Mouse (Mus musculus) urinary bladder, postnatal 10 days (tissue): ENCODE results near the gene Marveld3.

Source experiments
- DNase-seq: peaks from one replicate; pipeline ENCODE4 v3.0.0; 2022; ENCODE audit warnings: low spot score

The Marveld3 gene

DNA sequence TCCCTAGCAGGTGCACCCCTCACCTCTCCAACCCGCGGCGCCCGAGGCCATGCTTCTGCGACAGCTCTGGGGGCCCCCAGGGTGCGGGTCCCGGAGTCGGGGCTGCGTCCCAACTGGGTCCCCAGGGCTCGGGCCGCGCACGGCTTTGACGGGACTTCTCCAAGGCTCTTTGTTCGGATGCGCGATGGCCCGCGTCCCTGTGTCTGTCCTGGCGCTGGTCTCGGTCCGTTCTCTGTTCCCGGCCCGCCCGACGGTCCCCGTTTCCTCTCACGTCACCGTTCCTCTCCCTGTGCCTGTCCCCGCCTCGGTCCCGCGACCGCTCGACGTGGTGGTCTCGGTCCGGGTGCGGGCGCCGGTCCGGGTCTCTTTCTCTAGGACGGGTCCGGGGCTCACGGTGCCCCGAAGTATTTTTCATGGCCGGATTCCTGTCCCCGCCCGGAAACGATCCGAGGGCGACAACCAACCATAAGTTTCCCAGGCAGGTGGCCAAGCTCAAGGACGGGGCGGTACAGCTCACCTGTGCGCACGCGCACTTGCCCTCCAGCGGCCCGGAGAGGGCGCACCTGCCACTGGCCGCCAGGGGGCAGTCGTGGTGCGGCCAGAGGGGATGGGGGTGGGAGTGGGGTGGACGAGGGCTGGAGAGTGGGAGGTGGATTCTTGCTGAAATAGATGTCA, at the start of gene Marveld3:
Gene Marveld3, minus strand, starts transcription at position 511 of the 675 bp plus-strand sequence.
- DNase-seq = no peak

DNA sequence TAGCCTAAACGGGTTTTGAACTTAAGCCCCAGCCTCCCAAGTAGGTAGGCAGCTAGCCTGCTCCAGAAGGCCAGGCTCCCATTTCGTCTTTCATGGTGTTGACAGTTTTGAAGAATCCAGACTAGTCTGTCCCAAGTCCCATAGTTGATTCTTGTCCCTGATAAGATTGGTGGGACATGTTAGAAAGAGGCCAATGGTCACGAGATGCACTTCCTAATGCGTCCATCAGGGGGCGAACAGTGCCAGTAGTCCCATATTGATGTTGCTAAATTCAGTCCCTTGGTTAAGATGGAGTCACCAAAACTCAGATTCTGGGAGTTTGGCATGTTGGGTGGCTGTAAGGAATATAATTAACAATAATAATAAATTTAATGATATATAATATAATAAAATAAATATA, 48.9 kb upstream of the Marveld3 start:
- no peak for DNase-seq

DNA sequence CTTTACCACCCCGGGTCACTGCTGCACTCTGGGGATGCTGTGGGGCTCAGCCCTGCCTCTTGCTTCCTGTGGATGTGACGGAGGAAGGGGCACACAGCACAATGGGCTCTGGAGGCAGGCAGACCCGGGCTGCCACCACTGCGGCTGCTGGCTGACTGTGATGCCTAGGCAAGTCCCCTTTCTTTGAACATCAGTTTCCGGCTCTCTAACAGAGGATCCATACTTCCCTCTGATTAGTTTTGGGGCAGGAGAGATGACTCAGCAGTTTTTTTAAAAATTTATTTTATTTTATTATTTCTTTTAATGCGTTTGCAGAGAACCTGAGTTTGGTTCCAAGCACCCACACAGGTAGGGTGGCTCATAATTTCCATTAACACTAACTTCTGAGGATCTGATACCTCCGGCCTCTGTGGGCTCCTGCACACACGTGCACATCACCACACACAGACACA, 47.0 kb upstream of the Marveld3 start:
- no peak for DNase-seq

DNA sequence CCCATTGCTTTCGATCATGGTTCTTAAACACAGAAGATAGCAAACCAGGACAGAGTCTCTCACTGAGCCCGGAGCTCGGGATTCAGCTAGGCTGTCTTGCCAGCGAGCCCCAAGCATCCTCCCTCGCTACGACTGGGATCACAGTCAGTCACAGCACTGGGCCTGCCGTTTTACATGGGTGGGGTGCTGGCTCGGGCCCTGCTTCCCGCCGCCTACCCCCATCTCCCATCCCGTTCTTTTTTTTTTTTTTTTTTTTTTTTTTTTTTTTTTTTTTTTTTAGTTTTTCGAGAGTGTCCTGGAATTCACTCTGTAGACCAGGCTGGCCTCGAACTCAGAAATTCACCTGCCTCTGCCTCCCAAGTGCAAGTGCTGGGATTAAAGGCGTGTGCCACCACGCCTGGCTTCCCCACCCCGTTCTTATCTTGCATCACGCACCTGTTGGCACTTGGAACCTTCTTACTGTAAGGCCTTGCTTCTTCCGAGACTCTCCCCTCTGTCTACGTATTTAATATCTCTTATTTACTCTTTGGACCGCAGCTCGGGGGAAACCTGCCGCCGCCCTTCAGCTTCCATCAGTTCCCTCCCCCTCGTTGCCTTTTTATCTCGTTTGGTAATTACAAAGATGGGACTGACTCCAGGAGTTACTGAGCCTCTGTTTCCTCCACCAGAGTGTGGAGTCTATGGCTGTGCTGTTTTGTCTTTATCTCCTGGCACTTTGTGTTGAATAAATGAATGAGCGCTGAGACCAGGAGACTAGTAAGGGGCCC, 46.4 kb upstream of the Marveld3 start:
- no peak for DNase-seq

DNA sequence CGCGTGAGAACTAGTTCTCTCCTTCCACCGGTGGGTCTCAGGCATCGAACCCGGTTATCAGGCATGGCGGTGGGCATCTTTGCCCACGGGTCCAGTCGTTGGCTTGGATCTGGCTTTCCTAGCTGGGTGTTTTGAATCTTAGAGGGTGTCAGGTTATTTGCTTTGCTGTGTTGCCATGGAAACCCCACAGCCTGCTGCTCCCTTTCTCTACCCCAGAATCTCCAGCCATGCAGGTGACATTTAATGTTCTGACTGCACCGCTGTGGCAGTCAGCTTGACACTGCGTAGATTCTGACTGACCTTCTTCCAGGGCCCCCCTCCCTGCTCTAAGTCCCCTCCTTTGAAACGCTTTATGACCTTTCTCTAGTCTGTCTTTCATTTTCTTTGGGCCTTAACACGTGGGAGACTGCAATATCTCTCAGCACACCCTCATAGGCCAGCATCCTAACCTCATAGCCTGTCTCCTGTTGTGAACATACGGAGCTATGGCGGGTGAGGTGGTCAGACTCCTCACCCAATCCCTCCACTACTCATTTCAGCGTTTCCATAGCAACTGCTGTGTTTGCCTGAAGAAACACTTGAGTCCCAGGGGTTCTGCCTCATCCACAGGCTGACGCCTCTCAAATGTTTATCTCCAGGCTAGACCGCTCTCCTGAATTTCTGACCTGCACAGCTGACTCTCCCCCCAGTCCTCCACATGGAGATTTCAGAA, 44.5 kb upstream of the Marveld3 start:
- DNase-seq = no peak

DNA sequence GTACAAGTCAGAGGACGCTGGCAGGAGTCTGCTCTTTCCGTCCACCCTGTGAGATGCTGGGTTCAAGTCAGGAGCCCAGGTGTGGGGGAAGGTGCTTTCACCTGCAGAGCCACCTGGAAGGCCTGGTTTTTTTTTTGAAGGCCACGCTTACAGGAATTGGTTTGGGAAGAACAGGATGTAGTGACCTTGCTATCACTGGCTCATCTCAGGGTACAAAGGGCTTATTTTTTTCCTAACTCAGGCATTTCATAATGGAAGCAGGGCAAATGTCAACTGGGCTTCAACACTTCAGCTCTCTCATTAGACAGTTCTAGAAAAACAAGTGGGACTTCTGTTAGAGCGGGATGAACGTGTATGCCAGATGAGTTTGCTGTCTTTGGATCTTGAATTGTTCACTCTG, 42.3 kb upstream of the Marveld3 start:
- no peak for DNase-seq

DNA sequence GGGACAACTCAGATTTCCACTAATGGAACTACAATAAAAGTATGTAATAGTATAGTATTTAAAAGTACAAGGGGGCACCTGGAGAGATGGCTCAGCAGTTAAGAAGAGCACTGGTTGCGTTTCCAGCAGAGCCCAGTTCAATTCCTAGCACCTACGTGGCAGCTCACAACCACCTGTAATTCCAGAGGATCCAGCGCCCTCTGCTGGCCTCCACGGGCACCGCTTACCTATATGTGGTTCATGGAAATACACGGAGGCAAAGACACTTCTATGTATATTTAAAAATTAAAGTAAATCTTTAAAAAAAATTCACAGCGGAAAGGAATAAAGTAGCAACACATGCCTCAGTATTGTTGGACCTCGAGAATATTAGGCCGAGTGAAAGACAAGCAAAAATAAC, 41.0 kb upstream of the Marveld3 start:
- no peak for DNase-seq

DNA sequence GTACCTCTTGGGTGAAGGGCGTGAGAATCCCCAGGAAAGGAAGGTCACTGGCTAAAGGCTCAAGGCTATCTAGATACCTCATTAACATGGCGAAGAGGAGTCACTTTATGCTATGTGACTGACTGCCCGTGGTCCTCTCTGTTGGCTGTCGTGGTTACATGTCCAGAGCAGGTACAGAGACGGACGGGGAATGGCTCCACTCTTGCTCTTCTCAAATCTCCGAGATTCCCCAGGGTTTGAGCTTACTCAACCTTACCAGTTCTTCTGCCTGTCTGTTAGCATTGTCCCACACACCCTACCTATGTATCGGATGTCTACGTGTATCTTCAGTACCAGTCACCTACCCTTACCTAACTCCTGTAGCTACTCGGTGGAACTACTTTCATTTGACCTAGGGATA, 38.0 kb upstream of the Marveld3 start:
- DNase-seq = no peak

DNA sequence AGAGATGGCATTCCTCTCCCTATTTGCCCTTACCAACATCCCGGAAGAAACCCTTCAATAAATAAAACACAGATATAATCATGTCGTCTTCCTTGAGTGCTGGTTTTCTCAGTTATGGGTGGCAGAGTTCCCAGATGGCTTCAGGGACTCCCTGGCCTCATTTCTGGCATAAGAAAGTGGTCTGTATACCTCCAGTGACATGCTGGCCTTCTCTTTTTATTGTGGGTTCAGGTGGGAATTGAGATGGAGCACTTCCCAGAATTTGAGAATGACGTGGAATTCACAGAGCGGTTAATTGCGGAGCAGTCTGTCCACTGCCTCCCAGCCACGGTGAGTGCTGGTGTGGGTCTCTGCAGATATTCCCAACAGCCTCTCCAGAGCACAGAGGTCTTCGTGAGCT, 36.1 kb upstream of the Marveld3 start:
- no peak for DNase-seq

DNA sequence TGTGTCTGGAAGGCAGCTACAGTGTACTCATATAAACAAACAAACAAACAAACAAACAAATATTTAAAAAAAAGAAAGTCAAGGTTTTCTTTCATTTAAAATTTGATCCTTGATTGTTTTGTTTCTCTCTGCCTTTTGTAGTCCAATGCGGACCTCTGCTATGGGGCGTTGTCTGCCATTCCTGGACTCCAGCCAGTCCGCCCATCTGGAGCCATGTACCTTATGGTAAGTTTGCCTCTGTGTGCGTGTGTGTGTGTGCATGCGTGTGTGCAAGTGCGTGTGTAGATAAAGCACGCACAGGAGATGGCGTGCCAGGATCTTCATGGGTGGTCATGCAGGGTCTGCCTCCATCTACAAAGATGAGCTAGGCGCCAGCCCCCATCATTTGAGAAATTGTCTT, 35.4 kb upstream of the Marveld3 start:
- DNase-seq = no peak

DNA sequence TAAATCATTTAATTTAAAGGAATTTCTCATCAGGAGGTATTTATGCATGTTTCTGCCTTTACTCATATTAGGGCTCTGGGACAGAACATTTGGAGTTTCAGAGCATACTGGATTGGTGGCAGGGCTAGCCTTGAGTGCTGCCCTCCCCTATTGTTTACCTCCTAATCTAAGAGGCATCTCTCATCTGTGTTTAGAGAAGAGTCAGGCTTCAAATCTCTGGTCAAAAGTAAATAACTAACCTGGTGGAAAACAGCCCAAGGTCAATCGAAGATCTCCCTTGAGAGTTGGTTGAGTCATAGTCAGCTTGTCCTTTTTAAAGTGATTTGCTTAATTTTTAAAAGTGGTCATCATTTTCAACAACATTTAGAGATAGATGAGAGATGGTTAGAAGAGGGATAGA, 30.9 kb upstream of the Marveld3 start:
- DNase-seq = no peak

DNA sequence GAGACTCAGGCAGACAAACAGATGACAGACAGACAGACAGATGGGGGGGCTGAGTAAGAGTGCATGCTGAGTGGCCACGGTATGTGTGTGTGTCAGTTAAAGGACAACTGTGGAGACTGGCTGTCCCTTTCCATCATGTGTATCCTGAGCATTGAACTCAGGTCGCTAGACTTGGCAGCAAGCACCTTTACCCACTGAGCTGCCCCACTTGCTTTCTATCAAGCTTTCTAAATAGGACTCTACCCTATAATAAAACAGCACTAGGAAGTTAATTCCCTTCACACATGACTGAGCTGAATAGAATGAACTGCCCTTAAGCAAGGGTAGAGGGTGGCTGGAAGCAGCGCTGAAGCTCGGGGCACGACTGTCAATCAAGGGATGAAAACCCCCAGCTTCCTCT, 30.2 kb upstream of the Marveld3 start:
- DNase-seq = no peak

DNA sequence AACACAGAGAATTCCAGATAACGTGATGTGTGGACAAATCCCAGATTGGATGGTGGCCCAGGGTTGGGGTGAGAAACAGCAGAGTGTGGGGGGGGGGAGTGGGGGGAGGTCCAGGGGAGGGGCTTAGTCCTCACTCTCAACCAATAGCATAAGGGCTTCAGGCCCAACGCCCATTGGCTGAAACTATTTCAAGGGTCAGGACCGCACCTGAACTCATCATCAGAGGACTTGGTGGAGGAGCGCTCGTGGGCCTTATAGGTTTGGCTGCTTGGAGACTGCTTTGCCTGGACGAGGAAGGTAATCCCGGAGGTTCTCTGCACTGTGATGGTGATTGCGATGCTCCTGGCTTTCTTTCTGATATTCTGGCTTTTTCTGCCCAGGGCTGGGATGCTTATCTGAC, 28.2 kb upstream of the Marveld3 start, which contains the start of gene Tat:
Gene Tat, plus strand, starts transcription at position 214 of the 400 bp plus-strand sequence.
- DNase-seq = no peak

DNA sequence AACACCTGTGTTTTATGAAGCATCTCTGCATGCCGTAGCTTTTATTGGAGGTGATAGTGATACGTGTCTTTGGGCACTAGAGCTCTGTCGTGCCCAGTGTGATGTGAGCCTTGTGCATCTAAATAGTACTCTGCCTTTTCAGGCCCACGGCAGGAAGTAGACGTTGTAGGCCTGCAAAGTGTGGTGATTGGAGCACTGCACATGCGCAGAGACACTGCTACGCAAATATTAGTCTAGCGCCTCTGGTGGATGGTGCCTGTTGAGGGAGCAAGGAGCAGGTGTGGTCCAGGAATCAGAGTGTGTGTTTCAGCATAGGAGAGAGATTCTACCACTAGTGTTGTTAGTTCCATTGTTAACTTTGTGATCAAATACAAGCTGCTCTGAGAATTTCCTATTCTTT, 27.1 kb upstream of the Marveld3 start:
- no peak for DNase-seq

DNA sequence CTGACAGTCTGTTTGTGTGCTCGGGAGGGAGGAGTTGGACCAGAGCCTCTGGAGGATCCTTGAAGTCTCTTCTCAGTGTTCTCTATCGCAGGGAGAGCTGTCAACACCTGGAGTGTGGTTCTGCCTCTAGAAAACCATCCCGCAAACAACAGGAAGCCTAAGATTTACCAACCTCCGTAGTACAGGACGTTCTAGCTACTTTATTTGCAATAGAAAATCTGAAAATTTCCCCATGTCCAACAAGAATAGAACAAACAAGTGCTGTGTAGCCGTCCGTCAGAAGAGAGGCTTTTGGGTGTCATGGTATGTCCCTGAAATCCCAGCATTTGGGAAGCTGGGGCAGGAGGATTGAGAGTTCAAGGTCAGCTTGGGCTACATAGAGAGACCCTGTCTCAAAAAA, 25.8 kb upstream of the Marveld3 start:
- no peak for DNase-seq

DNA sequence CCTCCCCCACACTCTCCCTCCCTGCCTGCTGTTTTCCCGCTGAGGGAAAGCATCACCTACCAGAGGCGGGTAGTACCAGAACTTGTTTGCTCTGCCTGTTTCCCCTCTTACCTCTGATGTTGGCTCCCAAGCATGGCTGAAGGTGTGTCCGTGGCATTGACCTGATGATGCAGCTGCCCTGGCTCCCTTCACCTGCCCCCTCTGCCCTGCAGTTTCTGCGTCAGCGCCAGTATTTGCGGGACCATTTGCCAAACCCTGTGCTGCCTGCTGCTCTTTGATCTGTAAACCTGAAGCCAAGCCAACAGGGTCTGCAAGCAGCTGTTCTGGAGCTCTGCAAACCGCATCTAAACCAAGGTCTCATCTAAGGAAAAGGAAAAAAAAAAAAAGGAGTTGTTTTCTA, 24.4 kb upstream of the Marveld3 start:
- DNase-seq = no peak

DNA sequence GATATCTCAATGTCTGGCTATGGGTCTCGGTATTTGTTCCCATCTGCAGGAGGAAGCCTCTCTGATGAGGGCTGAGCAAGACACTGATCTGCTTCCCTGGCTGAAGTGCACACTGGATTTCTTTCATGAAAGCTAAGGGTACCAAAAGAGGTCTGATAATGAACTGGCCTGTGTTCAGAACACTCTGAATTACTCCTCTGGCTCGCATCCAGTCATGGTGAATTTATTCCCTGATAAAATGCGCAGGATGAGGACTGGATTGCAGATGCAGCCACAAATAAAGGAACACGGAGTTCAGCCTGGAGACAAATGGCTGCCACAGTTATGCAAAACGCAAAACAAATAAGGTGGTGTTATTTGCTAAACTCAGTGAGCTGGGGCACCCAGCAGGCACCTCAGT, 21.9 kb upstream of the Marveld3 start:
- no peak for DNase-seq

DNA sequence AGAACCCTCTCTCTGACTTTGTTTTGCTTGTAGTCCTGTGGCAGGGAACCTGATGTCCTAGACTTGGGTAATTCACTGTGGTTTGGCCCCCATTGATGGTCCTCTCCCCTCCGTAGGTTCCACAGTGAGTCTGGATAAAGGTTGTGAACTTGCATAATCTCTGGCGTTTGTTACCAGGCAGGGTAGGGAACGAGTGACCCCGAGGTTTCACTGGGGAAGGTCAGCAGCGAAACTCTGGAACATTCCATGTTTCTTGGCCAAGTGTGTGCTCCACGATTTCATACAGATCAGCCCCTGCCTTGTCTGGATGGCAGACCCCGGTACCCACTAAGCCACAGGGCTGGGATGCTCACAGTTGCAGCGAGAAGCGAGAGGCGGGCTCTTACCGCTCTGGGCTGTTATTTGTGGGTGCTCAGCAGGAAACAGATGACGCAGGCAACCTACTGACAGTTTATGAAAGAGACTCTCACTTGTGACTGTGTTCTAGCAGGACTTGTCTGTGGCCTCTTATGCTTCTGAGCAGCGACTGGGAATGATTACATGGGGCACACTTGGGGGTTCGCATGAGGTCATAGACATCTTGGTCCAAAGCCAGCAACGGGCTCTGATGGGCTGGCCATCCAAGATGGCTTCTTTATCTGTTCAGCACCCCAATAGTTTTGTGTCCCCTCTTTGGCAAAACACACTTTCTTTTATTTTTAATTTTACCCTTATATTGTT, 20.5 kb upstream of the Marveld3 start:
- no peak for DNase-seq

DNA sequence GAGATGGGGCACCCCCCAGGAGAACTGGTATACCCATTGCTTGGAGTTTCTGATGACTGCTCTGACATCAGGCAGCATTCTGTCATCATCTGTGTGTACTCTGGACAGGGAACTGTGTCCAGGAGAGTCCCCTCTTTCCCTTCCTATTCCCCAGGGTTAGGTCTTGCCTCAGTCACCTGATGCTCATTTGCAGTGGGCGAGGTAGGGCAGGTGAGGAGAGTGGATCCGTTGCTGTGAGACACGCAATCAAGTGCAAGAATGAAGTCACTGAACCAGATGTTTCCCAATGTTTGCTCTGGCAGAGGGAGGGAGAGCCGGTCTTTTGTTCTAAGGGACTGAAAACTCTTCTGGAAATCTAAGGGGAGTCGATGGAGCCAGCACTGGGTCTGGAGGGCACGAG, 17.3 kb upstream of the Marveld3 start:
- no peak for DNase-seq

DNA sequence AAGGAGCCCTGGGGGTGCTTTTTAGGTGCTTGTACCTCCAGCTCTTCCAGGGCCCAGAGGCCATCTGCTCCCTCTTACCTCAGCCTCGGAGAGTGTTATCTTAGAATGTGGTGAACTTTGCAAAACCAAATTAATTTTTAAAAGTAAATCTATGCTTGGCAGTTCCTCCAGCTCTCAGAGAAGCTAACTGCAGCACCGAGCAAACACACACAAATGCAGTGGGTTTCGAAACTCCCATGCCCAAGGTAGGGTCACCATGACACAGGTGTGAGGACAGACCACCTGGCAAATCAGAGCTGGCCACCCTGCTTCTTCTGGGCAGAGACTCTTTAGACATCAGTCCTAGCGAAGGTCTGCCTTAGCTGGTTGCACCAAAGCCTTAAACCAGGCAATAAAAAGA, 10.9 kb upstream of the Marveld3 start:
- no peak for DNase-seq

DNA sequence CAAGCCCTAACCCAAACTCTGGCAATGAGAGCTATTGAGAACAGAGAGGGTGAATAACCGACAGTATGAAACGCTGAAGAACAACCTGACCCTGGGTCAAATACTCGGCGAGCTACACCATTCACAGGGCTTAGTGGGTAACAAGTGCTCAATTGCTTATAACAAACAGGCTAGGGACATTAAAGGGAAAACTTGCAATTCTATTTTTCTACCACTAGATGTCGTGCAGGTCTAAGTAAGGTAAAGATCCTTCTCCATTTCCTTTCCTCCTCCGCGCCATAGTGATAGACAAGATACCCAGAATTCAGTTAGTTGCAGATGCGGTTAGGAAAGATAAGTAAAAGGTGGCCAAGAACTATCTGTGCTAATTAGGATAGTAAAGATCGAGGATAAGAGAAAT, 8.3 kb upstream of the Marveld3 start:
- DNase-seq = no peak

DNA sequence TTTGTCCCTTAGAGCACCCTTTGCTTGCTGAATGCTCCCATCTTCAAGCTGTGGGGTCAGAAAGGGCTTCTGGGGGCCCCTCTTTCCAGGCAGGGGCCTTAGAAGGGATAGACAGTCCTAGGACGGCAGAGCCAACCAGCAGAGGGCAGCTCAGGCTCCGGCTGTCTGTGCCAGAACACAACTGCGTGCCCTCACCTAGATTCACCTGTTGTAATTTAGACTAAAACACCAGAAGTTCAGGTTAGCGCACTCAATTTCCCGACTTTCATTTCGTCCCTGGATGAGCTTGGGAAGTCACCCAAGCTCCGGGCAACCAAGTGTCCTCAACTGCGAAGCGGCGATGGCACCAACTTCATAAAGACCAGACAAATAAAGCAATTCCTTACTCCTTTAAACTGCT, 6.8 kb upstream of the Marveld3 start:
- DNase-seq = no peak
